Mouse (Mus musculus): Measurements from ENCODE around the gene Cenpe. TPM values are rescaled to one million over a fixed set of nuclear protein-coding genes. Genes with fewer than 3 reads are reported as not detected.

Cenpe gene
- polyA plus RNA-seq (2014; fragmentation: Illumina TruSeq; extraction: RNeasy Lipid Tissue Mini Kit (QIAGEN cat#74804); ENCODE audit: low read depth, low replicate concordance) = 5.1 TPM

GRCm38 (mm10) chr3:135211805-135212657 is at the start of gene Cenpe:
TSS of gene Cenpe (plus strand) at chr3:135212537.

GRCm38 (mm10) chr3:135280669-135281415 is 68.5 kb downstream of the Cenpe start, which contains the start of gene Bdh2:
TSS of gene Bdh2 (plus strand) at chr3:135281221.

DNA sequence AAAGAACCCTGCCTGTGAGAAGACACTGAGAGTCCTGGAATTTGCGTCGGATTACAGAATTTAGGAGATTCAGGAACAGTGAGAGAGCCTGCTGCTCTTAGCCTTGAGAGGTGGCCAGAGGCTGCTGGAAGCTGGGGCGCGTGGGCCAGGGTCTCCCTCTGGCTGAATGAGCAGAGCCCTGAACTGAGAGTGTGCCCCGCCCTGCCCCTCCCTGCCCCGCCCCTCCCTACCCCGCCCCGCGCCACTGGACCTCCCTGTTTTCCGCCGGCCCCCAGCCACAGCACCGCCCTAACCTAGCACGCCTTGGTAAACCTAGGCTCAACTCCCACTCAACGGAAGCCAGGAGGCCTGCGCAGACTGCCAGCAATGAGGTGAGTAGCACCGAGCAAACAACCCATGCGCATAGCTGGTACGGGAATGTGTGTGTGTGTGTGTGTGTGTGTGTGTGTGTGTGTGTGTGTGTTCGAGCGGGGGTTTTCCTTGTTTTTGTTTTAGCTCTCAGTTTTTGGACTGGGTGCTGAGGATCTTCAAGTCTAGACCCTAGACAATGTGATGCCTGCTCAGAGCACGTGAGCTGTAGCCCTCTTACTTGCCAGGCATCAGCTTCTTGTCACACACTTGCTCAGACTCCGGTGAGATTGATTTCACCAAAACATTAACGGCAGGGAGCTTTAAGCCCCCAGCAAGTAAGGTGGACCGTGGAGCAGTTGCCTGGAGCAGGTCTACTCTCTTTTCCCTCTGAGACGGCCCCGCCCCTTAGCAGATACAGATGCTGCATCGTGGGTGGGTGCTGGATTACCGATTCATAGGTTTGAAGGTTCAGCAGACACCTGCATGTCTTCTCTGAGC is 95.3 kb downstream of the Cenpe start, which contains the start of gene Slc9b2:
Gene Slc9b2, plus strand, starts transcription at position 290 of the 849 bp plus-strand sequence.

Other genes starting within 250 kb of the Cenpe start
- 0.93 TPM for gene Bdh2, start 68.7 kb downstream of the Cenpe start, polyA plus RNA-seq (2014; fragmentation: Illumina TruSeq; extraction: RNeasy Lipid Tissue Mini Kit (QIAGEN cat#74804); ENCODE audit: low read depth, low replicate concordance)
- 0.35 TPM for gene Slc9b2, start 95.2 kb downstream of the Cenpe start, polyA plus RNA-seq (2014; fragmentation: Illumina TruSeq; extraction: RNeasy Lipid Tissue Mini Kit (QIAGEN cat#74804); ENCODE audit: low read depth, low replicate concordance)
- gene Slc9b1, start 135.5 kb downstream of the Cenpe start, polyA plus RNA-seq (2014; fragmentation: Illumina TruSeq; extraction: RNeasy Lipid Tissue Mini Kit (QIAGEN cat#74804); ENCODE audit: low read depth, low replicate concordance) = not detected
- 109 TPM for gene Cisd2, start 211.4 kb downstream of the Cenpe start, polyA plus RNA-seq (2014; fragmentation: Illumina TruSeq; extraction: RNeasy Lipid Tissue Mini Kit (QIAGEN cat#74804); ENCODE audit: low read depth, low replicate concordance)
- 1,733 TPM for gene Ube2d3, start 225.6 kb downstream of the Cenpe start, polyA plus RNA-seq (2014; fragmentation: Illumina TruSeq; extraction: RNeasy Lipid Tissue Mini Kit (QIAGEN cat#74804); ENCODE audit: low read depth, low replicate concordance)